Mouse (Mus musculus) ES-E14 (cell line): ENCODE measurements around the gene Schip1. TPM values are rescaled to one million over a fixed set of nuclear protein-coding genes. Genes with fewer than 3 reads are reported as not detected.

Experiments used
- DNase-seq: peaks from one replicate; pipeline ENCODE4 v3.0.0-alpha.2; 2013; ENCODE audit warnings: low read depth, low spot score
- H3K27ac ChIP-seq: 2 replicates; pipeline ENCODE4 v1.5.1; 2012; ENCODE audit warnings: low read depth, mild to moderate bottlenecking, low read length, moderate library complexity, mixed read lengths; ENCODE audit not compliant: poor library complexity, insufficient read depth, severe bottlenecking
- H3K36me3 ChIP-seq: 2 replicates; pipeline ENCODE4 v1.6.1; 2012; ENCODE audit warnings: mild to moderate bottlenecking, low read length, moderate library complexity, mixed read lengths; ENCODE audit not compliant: control insufficient read depth, poor library complexity, insufficient read depth, severe bottlenecking
- H3K4me1 ChIP-seq, 2 experiments: fragments of 150-350 bp in 1 of 2; sonication (generic) in 1 of 2; 2 replicates each; pipeline ENCODE4 v1.6.1; 2012; ENCODE audit warnings: low read length in 2 of 2, mild to moderate bottlenecking in 1 of 2, mixed read lengths in 1 of 2; ENCODE audit not compliant: control insufficient read depth in 2 of 2, insufficient read depth in 2 of 2, poor library complexity in 1 of 2
- H3K4me3 ChIP-seq, 2 experiments: fragments of 150-350 bp in 1 of 2; sonication (generic) in 1 of 2; 2 replicates each; pipeline ENCODE4 v1.5.1; 2012; ENCODE audit warnings: low read length in 2 of 2, low read depth in 1 of 2, mild to moderate bottlenecking in 1 of 2, mixed read lengths in 1 of 2; ENCODE audit not compliant: insufficient read depth in 1 of 2, poor library complexity in 1 of 2, severe bottlenecking in 1 of 2
- H3K9ac ChIP-seq: 2 replicates; pipeline ENCODE4 v1.6.1; 2012; ENCODE audit warnings: low read depth, mild to moderate bottlenecking, low read length, mixed read lengths; ENCODE audit not compliant: poor library complexity, insufficient read depth, severe bottlenecking
- H3K9me3 ChIP-seq: fragments of 150-350 bp; sonication (generic); 2 replicates; pipeline ENCODE4 v1.6.1; 2012; ENCODE audit warnings: low read depth, mild to moderate bottlenecking, low read length; ENCODE audit not compliant: control insufficient read depth, insufficient read depth
- CHD2 ChIP-seq: IDR thresholded peaks from 2 replicates; pipeline ENCODE4 v1.6.1; 2014; ENCODE audit warnings: mild to moderate bottlenecking, low read depth, low read length, inconsistent platforms
- HCFC1 ChIP-seq: IDR thresholded peaks from 2 replicates; pipeline ENCODE4 v1.6.1; 2012; ENCODE audit warnings: low read length, inconsistent platforms, borderline replicate concordance; ENCODE audit not compliant: insufficient read depth
- MAFK ChIP-seq: IDR thresholded peaks from 2 replicates; pipeline ENCODE4 v1.6.1; 2014; ENCODE audit warnings: mild to moderate bottlenecking, low read depth, low read length, inconsistent platforms; ENCODE audit not compliant: insufficient read depth
- ZC3H11A ChIP-seq: IDR thresholded peaks from 2 replicates; pipeline ENCODE4 v1.6.1; 2012; ENCODE audit warnings: low read depth, mild to moderate bottlenecking, inconsistent platforms, low read length, borderline replicate concordance
- ZNF384 ChIP-seq: IDR thresholded peaks from 2 replicates; pipeline ENCODE4 v1.6.1; 2012; ENCODE audit warnings: low read depth, low read length, inconsistent platforms
- in situ Hi-C, 2 experiments: fragments of 600-800 bp; cut with MboI; formaldehyde crosslinking; loops; one replicate each; pipeline ENCODE4 v1.15.1; 2025; ENCODE audit warnings: low sequenced_read_pairs in 2 of 2, inconsistent platforms in 1 of 2; ENCODE audit not compliant: unreplicated experiment in 2 of 2
- total RNA-seq: library from RNA; depleted of rRNA; stranded (reverse); fragments of 300-350 nt; gene quantifications from 2 replicates; pipeline ENCODE4 v1.2.3, GENCODE M21; 2012

Schip1 gene
- total RNA-seq, 1 experiment = 38.3 TPM

DNA sequence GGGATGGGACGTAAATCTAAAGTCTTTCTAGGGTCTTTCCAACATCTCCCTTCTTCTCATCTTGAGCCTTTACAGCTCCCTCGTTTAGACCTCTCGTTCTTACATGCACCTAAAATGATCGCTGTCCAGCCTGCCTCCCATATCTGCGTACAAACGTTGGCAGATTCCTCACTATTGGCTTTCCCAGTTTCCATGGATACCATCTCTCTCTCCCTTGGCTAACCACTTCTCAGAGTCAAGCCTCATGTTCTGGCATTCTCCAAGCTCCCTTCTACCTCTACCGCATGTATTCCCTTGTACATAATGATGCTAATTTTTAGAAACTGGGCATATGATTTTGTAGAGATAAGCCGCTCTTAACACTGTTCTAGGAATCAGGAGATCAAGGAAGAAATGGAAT is 86.1 kb downstream of the Schip1 start:
- Histone ChIP-seq H3K9me3 (no peaks in the 10 kb centered on the region), H3K27ac (no peak overlapping the region), H3K4me1 (no peaks in the 10 kb centered on the region), H3K9ac (no peak overlapping the region), H3K4me3 (no peak overlapping the region), H3K36me3 (no peaks in the 10 kb centered on the region)
- DNase-seq = no peak
- TF ChIP-seq HCFC1 = no peak
- no peak for TF ChIP-seq ZC3H11A
- in situ Hi-C loops = no loop called here

DNA sequence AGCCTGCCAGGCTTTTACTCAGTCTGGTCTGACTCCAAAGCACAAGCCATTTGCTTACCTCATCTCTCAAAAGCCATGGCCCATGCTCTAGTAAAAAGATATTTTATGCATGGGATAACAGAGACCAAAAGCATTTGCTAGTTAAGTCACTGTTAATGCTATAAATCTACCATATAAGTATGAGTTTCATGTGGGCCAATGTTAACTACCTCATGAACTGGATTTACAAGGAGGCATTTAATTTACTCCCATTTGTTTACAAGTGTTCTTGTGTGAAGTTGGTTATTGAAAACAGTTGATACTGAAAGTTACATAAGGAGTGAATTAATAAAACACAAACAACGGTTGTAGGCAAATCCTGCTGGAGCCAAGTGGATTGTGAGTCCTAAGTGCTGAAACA is 95.6 kb downstream of the Schip1 start:
- Histone ChIP-seq H3K4me1 (no peaks in the 10 kb centered on the region), H3K36me3 (no peaks in the 10 kb centered on the region), H3K4me3 (no peak overlapping the region), H3K27ac (no peak overlapping the region), H3K9ac (no peak overlapping the region), H3K9me3 (no peaks in the 10 kb centered on the region)
- in situ Hi-C loops = no loop called here
- no peak for DNase-seq
- TF ChIP-seq ZNF384 (no peak), CHD2 (no peak), ZC3H11A (no peak), HCFC1 (no peak), MAFK (no peak)

DNA sequence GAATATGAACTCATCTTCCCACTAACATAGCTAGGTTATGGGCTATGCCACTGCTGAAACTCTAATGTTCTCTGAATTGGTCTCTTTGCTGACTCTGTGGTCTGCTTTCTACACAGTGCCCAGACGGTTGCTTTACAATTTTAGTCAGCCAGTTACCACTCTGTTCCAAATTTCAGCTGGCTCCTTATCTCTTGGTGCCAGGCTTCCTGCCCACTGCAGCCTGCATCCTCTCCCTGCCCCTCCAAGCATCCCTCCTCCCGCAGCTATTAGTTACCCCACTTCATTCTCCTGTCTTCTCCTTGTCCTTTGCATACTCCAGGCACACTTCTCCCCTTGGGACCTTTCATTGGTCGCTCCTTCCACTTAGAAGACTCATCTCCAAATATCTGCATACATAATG is 96.2 kb downstream of the Schip1 start:
- no peaks in the 10 kb centered on the region for H3K9me3 ChIP-seq
- TF ChIP-seq ZNF384 = no peak
- no peak overlapping the region for H3K4me3 ChIP-seq
- DNase-seq = no peak
- in situ Hi-C loops = no loop called here
- no peaks in the 10 kb centered on the region for H3K4me1 ChIP-seq
- H3K9ac ChIP-seq = no peak overlapping the region
- no peak overlapping the region for H3K27ac ChIP-seq
- no peaks in the 10 kb centered on the region for H3K36me3 ChIP-seq

DNA sequence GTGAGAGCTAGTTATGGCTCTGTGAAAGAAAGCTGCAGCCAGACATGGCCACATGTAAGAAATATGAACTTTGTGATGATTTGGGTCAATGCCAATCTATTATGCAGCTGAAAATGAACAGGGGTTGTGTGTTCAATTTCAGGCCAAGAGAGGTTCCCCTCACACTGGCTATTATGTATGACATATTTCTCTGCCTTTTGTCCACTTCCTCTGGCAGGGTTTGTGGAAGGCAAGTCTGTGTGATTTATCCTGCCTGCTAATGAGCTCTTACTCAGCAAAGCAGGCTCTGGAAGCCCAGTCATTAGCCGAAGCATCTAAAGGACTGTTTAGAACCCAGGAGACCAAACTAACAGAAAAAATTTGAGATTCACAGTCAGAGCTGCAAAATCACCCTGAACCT is 113.6 kb downstream of the Schip1 start:
- H3K4me1 ChIP-seq = no peaks in the 10 kb centered on the region
- H3K9me3 ChIP-seq = no peaks in the 10 kb centered on the region
- no peak overlapping the region for H3K4me3 ChIP-seq
- no peak overlapping the region for H3K9ac ChIP-seq
- in situ Hi-C loops = no loop called here
- no peak overlapping the region for H3K27ac ChIP-seq
- no peaks in the 10 kb centered on the region for H3K36me3 ChIP-seq
- TF ChIP-seq CHD2 (no peak), ZC3H11A (no peak), ZNF384 (no peak), HCFC1 (no peak), MAFK (no peak)
- DNase-seq = no peak

DNA sequence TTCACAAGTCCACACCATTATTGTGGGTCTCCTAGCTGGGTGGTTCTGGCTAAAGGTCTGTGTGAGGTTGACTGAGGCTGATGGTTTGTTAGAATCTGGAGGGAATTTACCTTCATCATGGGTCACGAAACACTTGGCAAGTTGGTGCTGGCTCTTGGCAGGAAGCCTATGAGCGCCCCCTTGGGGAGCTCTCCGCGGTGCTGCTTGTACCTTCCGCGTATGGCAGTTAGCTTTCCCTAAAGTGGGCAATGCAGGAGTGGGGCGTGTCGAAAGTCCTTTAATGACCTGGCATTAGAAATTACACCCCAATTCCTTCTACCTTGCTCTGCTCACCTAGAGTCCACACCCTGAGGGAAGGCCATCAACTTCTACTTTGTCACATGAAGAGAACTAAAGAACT is 122.9 kb downstream of the Schip1 start:
- H3K4me1 ChIP-seq = no peaks in the 10 kb centered on the region
- no peak overlapping the region for H3K9ac ChIP-seq
- TF ChIP-seq HCFC1 (no peak), ZC3H11A (no peak), CHD2 (no peak), ZNF384 (no peak), MAFK (no peak)
- DNase-seq = peak; percentile 3
- no peak overlapping the region for H3K4me3 ChIP-seq
- H3K36me3 ChIP-seq = no peaks in the 10 kb centered on the region
- no peak overlapping the region for H3K27ac ChIP-seq
- no peaks in the 10 kb centered on the region for H3K9me3 ChIP-seq
- in situ Hi-C loops = no loop called here
